ENCODE assay signal across 7 mouse cellular contexts in genomic region chr6:88901947-88902820, GRCm38 (mm10). TPM values are rescaled to one million over a fixed set of nuclear protein-coding genes. Genes with fewer than 3 reads are reported as not detected.
DNase-seq lines count a peak whose midpoint lies in the region; ATAC-seq and TF ChIP-seq lines count a peak whose summit lies in the region.

Gene Tpra1 (plus strand): TSS chr6:88902251.

- H3K36me3 ChIP-seq in intestine, postnatal 0 days (ENCODE audit: control insufficient read depth, insufficient read depth) = 0 out of 2 replicates have a peak, but pooled peaks cover under 1% of the 10 kb centered on the region
- no peaks in the 10 kb centered on the region for H3K36me3 ChIP-seq in midbrain, embryonic 12.5 days
- H3K36me3 ChIP-seq in small intestine, adult 2 months (ENCODE audit: control insufficient read depth, insufficient read depth, low read length) = no peaks in the 10 kb centered on the region

- H3K27me3 ChIP-seq in intestine, postnatal 0 days (replicated peaks; ENCODE audit: control insufficient read depth, insufficient read depth, low read length) = no peaks in the 10 kb centered on the region
- 0 out of 2 replicates have a peak, but pooled peaks cover 3% of the 10 kb centered on the region for H3K27me3 ChIP-seq in midbrain, embryonic 12.5 days
- H3K27me3 ChIP-seq in small intestine, adult 2 months (ENCODE audit: control insufficient read depth, insufficient read depth, low read length) = no peaks in the 10 kb centered on the region

- TF ChIP-seq POLR2A in small intestine, adult 2 months (IDR thresholded peaks at IDR 0.05; ENCODE audit: low read depth, low read length) = peak; percentile 74

- TF ChIP-seq CTCF in intestine, postnatal 0 days (IDR thresholded peaks at IDR 0.05; ENCODE audit: low read depth) = peak; percentile 46; the same call in 1 of the 2 replicates
- TF ChIP-seq CTCF in small intestine, adult 2 months (IDR thresholded peaks at IDR 0.05; ENCODE audit: extremely low read depth, insufficient read length, insufficient replicate concordance, low read depth, low read length) = peak; percentile 28; the same call in 1 of the 2 replicates

- intact Hi-C loops in left cerebral cortex, postnatal 4 days (cut with DNase I) = no loop called here

- no peaks in the 10 kb centered on the region for H3K9me3 ChIP-seq in intestine, postnatal 0 days (ENCODE audit: control insufficient read depth)
- no peaks in the 10 kb centered on the region for H3K9me3 ChIP-seq in midbrain, embryonic 12.5 days

- peak; percentile 87 for ATAC-seq in intestine, postnatal 0 days
- peak; percentile 82 for ATAC-seq in midbrain, embryonic 12.5 days (ENCODE audit: low FRiP score, low read depth)

- peak within 1 kb of the TSS; percentile 69 for H3K4me2 ChIP-seq in intestine, postnatal 0 days (replicated peaks; ENCODE audit: low read depth)
- peak within 1 kb of the TSS; percentile 84 for H3K4me2 ChIP-seq in midbrain, embryonic 12.5 days (replicated peaks)

- H3K27ac ChIP-seq in intestine, postnatal 0 days (ENCODE audit: low read depth, low read length) = peak within 1 kb of the TSS; percentile 95
- peak within 1 kb of the TSS; percentile 80 for H3K27ac ChIP-seq in midbrain, embryonic 12.5 days (replicated peaks)
- peak within 1 kb of the TSS; percentile 83 for H3K27ac ChIP-seq in small intestine, adult 2 months (ENCODE audit: insufficient read depth, low read depth, low read length)

- WGBS in intestine, postnatal 0 days = under 1% methylated on average over 66 of the region's 66 CpGs
- WGBS in midbrain, embryonic 12.5 days = under 1% methylated on average over 66 of the region's 66 CpGs
- WGBS in small intestine, adult 2 months = under 1% methylated on average over 66 of the region's 66 CpGs

- peaks cover 18% of the 10 kb centered on the region for H3K4me1 ChIP-seq in intestine, postnatal 0 days (replicated peaks; ENCODE audit: control insufficient read depth, insufficient read depth, low read length)
- peaks cover 32% of the 10 kb centered on the region for H3K4me1 ChIP-seq in midbrain, embryonic 12.5 days
- peaks cover 24% of the 10 kb centered on the region for H3K4me1 ChIP-seq in small intestine, adult 2 months (ENCODE audit: control insufficient read depth, insufficient read depth, insufficient read length, low read length)

- DNase-seq in adrenal gland, adult 8-10 months = peak; percentile 95
- DNase-seq in embryo, embryonic 9.5 days (ENCODE audit: extremely low spot score) = peak; percentile 94
- DNase-seq in gonadal fat pad, adult 2 months (ENCODE audit: low read depth) = no peak
- peak; percentile 95 for DNase-seq in left cerebral cortex, postnatal 4 days

- H3K9ac ChIP-seq in intestine, postnatal 0 days (ENCODE audit: low read depth, low read length) = peak within 1 kb of the TSS; percentile 78
- H3K9ac ChIP-seq in midbrain, embryonic 12.5 days (replicated peaks) = peak within 1 kb of the TSS; percentile 87

- H3K4me3 ChIP-seq in intestine, postnatal 0 days (ENCODE audit: low read depth, low read length) = peak within 1 kb of the TSS; percentile 67
- peak within 1 kb of the TSS; percentile 81 for H3K4me3 ChIP-seq in midbrain, embryonic 12.5 days
- H3K4me3 ChIP-seq in small intestine, adult 2 months (ENCODE audit: low read depth, low read length) = peak within 1 kb of the TSS; percentile 86

RNA-seq across cellular contexts. Expression of gene Tpra1, which starts in this region (rescaled TPM):
- total RNA-seq in adrenal gland, adult 8-10 months (2022) = 100 to 1,000 TPM; 122 to 168 (median 148) TPM
- 120 and 140 TPM in 2 replicates for polyA plus RNA-seq in gonadal fat pad, adult 2 months (2012; rRNA removed)
- polyA plus RNA-seq in intestine, postnatal 0 days (2015; fragmentation: Nextera tagmentation; extraction: Ambion mirVana) = 81.2 and 81.6 TPM in 2 replicates
- total RNA-seq in left cerebral cortex, postnatal 4 days (2021) = 10 to 100 TPM; 37.2 to 41.2 TPM
- 53.6 and 61.7 TPM in 2 replicates for polyA plus RNA-seq in midbrain, embryonic 12.5 days (2016; fragmentation: Nextera tagmentation; extraction: Ambion mirVana)
- polyA plus RNA-seq in small intestine, adult 2 months (2012; rRNA removed) = 74.9 and 156 TPM in 2 replicates
